Comparison of ENCODE assay signal across 9 mouse cellular contexts in genomic region chr7:133609585-133609984, GRCm38 (mm10). TPM values are rescaled to one million over a fixed set of nuclear protein-coding genes. Genes with fewer than 3 reads are reported as not detected.
DNase-seq lines count a peak whose midpoint lies in the region.
"Had no signal": no experiment of that assay in that cellular context is flagged by ENCODE, and none has a peak within 500 bp of the region (broad histone marks: within the 10 kb centered on the region; RNA-seq: fewer than 3 reads in every experiment).

No protein-coding gene starts in this region.

- intact Hi-C loops in heart, postnatal 10 days (cut with DNase I): no loop called here

- peak; percentile 9 to 11 for DNase-seq in heart, postnatal 10 days
- DNase-seq in heart, adult 11 months: no peak
- DNase-seq in brain, adult 2 months (ENCODE audit: low read depth, low spot score): peak; percentile 97
- DNase-seq in cerebellum, postnatal 36 days: peak; percentile 66 to 75
- DNase-seq in lung, postnatal 10 days: peak; percentile 49
- DNase-seq in spleen, adult 12 weeks (ENCODE audit: low spot score): no peak
- no peak for DNase-seq in spleen, postnatal 4 days (ENCODE audit: low spot score in 2 of 2)
- DNase-seq in thymus, adult 18-20 months: no peak
- DNase-seq: gastrocnemius, postnatal 10 days had no signal

RNA-seq across cellular contexts. Expression of gene Tex36, which starts 7.6 kb away (rescaled TPM):
- not detected for total RNA-seq in heart, postnatal 10 days (2021)
- total RNA-seq: gastrocnemius, postnatal 10 days had no signal

RNA-seq across cellular contexts. Expression of gene Edrf1, which starts 27.8 kb away (rescaled TPM):
- total RNA-seq in heart, postnatal 10 days (2021): 10 to 100 TPM in 1 of 2 experiments, 1 to 10 TPM in 1; 9.3 to 10.3 TPM

Comparison
In these comparisons a context has a peak if more than half of its experiments do, and no peak if none do; other contexts are left out.
1. DNase-seq: peak in heart, postnatal 10 days (2 of 2), brain, adult 2 months (single experiment), cerebellum, postnatal 36 days (2 of 2) and lung, postnatal 10 days (single experiment); none in heart, adult 11 months (single experiment), spleen, adult 12 weeks (single experiment), spleen, postnatal 4 days (0 of 2) and thymus, adult 18-20 months (0 of 2).